Comparison of ENCODE assay signal across 8 mouse cellular contexts in genomic region chr11:59015052-59015451, GRCm38 (mm10). TPM values are rescaled to one million over a fixed set of nuclear protein-coding genes. Genes with fewer than 3 reads are reported as not detected.
DNase-seq lines count a peak whose midpoint lies in the region; ATAC-seq and TF ChIP-seq lines count a peak whose summit lies in the region.
"Had no signal": no experiment of that assay in that cellular context is flagged by ENCODE, and none has a peak within 500 bp of the region (broad histone marks: within the 10 kb centered on the region; RNA-seq: fewer than 3 reads in every experiment).

No protein-coding gene starts in this region.

- no peak overlapping the region for H3K4me3 ChIP-seq in kidney, adult 2 months (ENCODE audit: insufficient read depth, low read depth, low read length)
- no peak overlapping the region for H3K4me3 ChIP-seq in kidney, embryonic 14.5 days (ENCODE audit: low read length)
- H3K4me3 ChIP-seq in E14TG2a.4 (replicated peaks; ENCODE audit: low read length) = no peak overlapping the region
- H3K4me3 ChIP-seq in lung, postnatal 0 days (ENCODE audit: low read depth, low read length) = no peak overlapping the region
- H3K4me3 ChIP-seq: limb, embryonic 12.5 days had no signal

- TF ChIP-seq POLR2A in kidney, adult 2 months (IDR thresholded peaks at IDR 0.05; ENCODE audit: low read depth, low read length) = no peak

- no peak overlapping the region for H3K4me2 ChIP-seq in kidney, embryonic 14.5 days (replicated peaks; ENCODE audit: low read depth, low read length)
- H3K4me2 ChIP-seq in lung, postnatal 0 days (replicated peaks; ENCODE audit: low read depth, low read length) = no peak overlapping the region
- H3K4me2 ChIP-seq: limb, embryonic 12.5 days had no signal

- TF ChIP-seq CTCF in kidney, adult 2 months (conservative IDR thresholded peaks at IDR 0.05; ENCODE audit: insufficient read depth, insufficient read length, low read depth, low read length) = peak; percentile 51
- TF ChIP-seq CTCF in E14TG2a.4 (conservative IDR thresholded peaks at IDR 0.05; ENCODE audit: low read length) = peak; percentile 39
- peak; percentile 69 for TF ChIP-seq CTCF in lung, postnatal 0 days (IDR thresholded peaks at IDR 0.05)

- TF ChIP-seq EP300 in lung, postnatal 0 days (IDR thresholded peaks at IDR 0.05) = no peak

- H3K27me3 ChIP-seq in kidney, adult 2 months (replicated peaks; ENCODE audit: control insufficient read depth, insufficient read depth, low read length) = no peaks in the 10 kb centered on the region
- no peaks in the 10 kb centered on the region for H3K27me3 ChIP-seq in kidney, embryonic 14.5 days (ENCODE audit: control insufficient read depth, insufficient read depth, low read length)
- no peaks in the 10 kb centered on the region; the same call in 1 of the 2 replicates for H3K27me3 ChIP-seq in E14TG2a.4 (ENCODE audit: insufficient read depth, low read length)
- no peaks in the 10 kb centered on the region for H3K27me3 ChIP-seq in lung, postnatal 0 days (replicated peaks; ENCODE audit: insufficient read depth, low read length)
- H3K27me3 ChIP-seq: limb, embryonic 12.5 days had no signal

- no peak overlapping the region for H3K9ac ChIP-seq in kidney, embryonic 14.5 days (ENCODE audit: low read depth, low read length)
- H3K9ac ChIP-seq in lung, postnatal 0 days (replicated peaks; ENCODE audit: low read depth) = no peak overlapping the region
- H3K9ac ChIP-seq: limb, embryonic 12.5 days had no signal

- no peaks in the 10 kb centered on the region for H3K36me3 ChIP-seq in kidney, adult 2 months (ENCODE audit: control insufficient read depth, insufficient read depth, low read length)
- no peaks in the 10 kb centered on the region for H3K36me3 ChIP-seq in kidney, embryonic 14.5 days (ENCODE audit: control insufficient read depth, insufficient read depth, low read length)
- H3K36me3 ChIP-seq in E14TG2a.4 (ENCODE audit: insufficient read depth, low read length) = no peaks in the 10 kb centered on the region
- H3K36me3 ChIP-seq in lung, postnatal 0 days (ENCODE audit: insufficient read depth, low read length) = no peaks in the 10 kb centered on the region
- H3K36me3 ChIP-seq: limb, embryonic 12.5 days had no signal

- H3K4me1 ChIP-seq in kidney, adult 2 months (ENCODE audit: control insufficient read depth, insufficient read depth, low read length) = no peaks in the 10 kb centered on the region
- no peaks in the 10 kb centered on the region for H3K4me1 ChIP-seq in kidney, embryonic 14.5 days (ENCODE audit: control insufficient read depth, insufficient read depth, low read length)
- H3K4me1 ChIP-seq in E14TG2a.4 (replicated peaks; ENCODE audit: low read depth, low read length) = no peaks in the 10 kb centered on the region
- H3K4me1 ChIP-seq in lung, postnatal 0 days (ENCODE audit: insufficient read depth, low read depth, low read length) = no peaks in the 10 kb centered on the region
- H3K4me1 ChIP-seq: limb, embryonic 12.5 days had no signal

- no peak for DNase-seq in kidney, adult 2 months
- peak; percentile 57 to 83 for DNase-seq in adrenal gland, adult (ENCODE audit: inconsistent age in 2 of 2, low spot score in 1 of 2)
- peak; percentile 51 to 58 for DNase-seq in frontal cortex, postnatal 36 days (ENCODE audit: low spot score in 2 of 2)
- DNase-seq in lung, postnatal 0 days (ENCODE audit: low spot score) = peak; percentile 16
- DNase-seq in thymus, postnatal 25 days = peak; percentile 47

- no peak overlapping the region for H3K27ac ChIP-seq in kidney, adult 2 months (ENCODE audit: insufficient read depth, low read depth, low read length)
- H3K27ac ChIP-seq in kidney, embryonic 14.5 days (ENCODE audit: low read depth, low read length) = no peak overlapping the region
- H3K27ac ChIP-seq in lung, postnatal 0 days (ENCODE audit: low read length) = no peak overlapping the region
- H3K27ac ChIP-seq: limb, embryonic 12.5 days had no signal

- no peaks in the 10 kb centered on the region for H3K9me3 ChIP-seq in kidney, embryonic 14.5 days (ENCODE audit: control insufficient read depth, low read length)
- no peaks in the 10 kb centered on the region for H3K9me3 ChIP-seq in E14TG2a.4 (ENCODE audit: low read length)
- no peaks in the 10 kb centered on the region for H3K9me3 ChIP-seq in lung, postnatal 0 days (ENCODE audit: low read length)
- H3K9me3 ChIP-seq: limb, embryonic 12.5 days had no signal

- 33% methylated on average over 9 of the region's 9 CpGs for WGBS in kidney, adult 2 months
- WGBS in kidney, embryonic 14.5 days = 36% methylated on average over 9 of the region's 9 CpGs
- 38% methylated on average over 7 of the region's 9 CpGs for WGBS in lung, postnatal 0 days

- no peak for ATAC-seq in kidney, embryonic 14.5 days (ENCODE audit: low FRiP score, low TSS enrichment)
- 0 out of 2 replicates have a peak, but pooled peaks have one; percentile 33 for ATAC-seq in lung, postnatal 0 days

RNA-seq across cellular contexts. Expression of gene Trim11, which starts 37.2 kb away (rescaled TPM):
- 19.4 and 20.7 TPM in 2 replicates for polyA plus RNA-seq in kidney, adult 2 months (2012; rRNA removed)
- 16.7 and 19.8 TPM in 2 replicates for polyA plus RNA-seq in kidney, embryonic 14.5 days (2014; fragmentation: Nextera tagmentation; extraction: Ambion mirVana)
- polyA plus RNA-seq in lung, postnatal 0 days (2015; fragmentation: Nextera tagmentation; extraction: Ambion mirVana) = 19.1 and 20.2 TPM in 2 replicates
